Mouse (Mus musculus): ENCODE data around the gene Plekha6. TPM values are rescaled to one million over a fixed set of nuclear protein-coding genes. Genes with fewer than 3 reads are reported as not detected.

The Plekha6 gene
- total RNA-seq, 1 experiment from 2014 or later, result 3.5 TPM

- no peak for ATAC-seq (ENCODE audit: extremely low read depth, insufficient number of reproducible peaks, low FRiP score, poor library complexity, severe bottlenecking)
Measured at GRCm38 (mm10) chr1:133209036-133209435, 45.0 kb downstream of the Plekha6 start.

- ATAC-seq (ENCODE audit: extremely low read depth, insufficient number of reproducible peaks, low FRiP score, poor library complexity, severe bottlenecking), result no peak
Measured at GRCm38 (mm10) chr1:133209482-133209881, 45.5 kb downstream of the Plekha6 start.

- ATAC-seq (ENCODE audit: extremely low read depth, insufficient number of reproducible peaks, low FRiP score, poor library complexity, severe bottlenecking), result no peak
Measured at GRCm38 (mm10) chr1:133209901-133210516, 46.0 kb downstream of the Plekha6 start.

GRCm38 (mm10) chr1:133210766-133211165 is 46.8 kb downstream of the Plekha6 start:
- no peak for ATAC-seq (ENCODE audit: extremely low read depth, insufficient number of reproducible peaks, low FRiP score, poor library complexity, severe bottlenecking)

GRCm38 (mm10) chr1:133212273-133212672 is 48.3 kb downstream of the Plekha6 start:
- no peak for ATAC-seq (ENCODE audit: extremely low read depth, insufficient number of reproducible peaks, low FRiP score, poor library complexity, severe bottlenecking)

- no peak for ATAC-seq (ENCODE audit: extremely low read depth, insufficient number of reproducible peaks, low FRiP score, poor library complexity, severe bottlenecking)
Measured at GRCm38 (mm10) chr1:133213098-133213497, 49.1 kb downstream of the Plekha6 start.

- no peak for ATAC-seq (ENCODE audit: extremely low read depth, insufficient number of reproducible peaks, low FRiP score, poor library complexity, severe bottlenecking)
Measured at GRCm38 (mm10) chr1:133213901-133214300, 49.9 kb downstream of the Plekha6 start.

- ATAC-seq (ENCODE audit: extremely low read depth, insufficient number of reproducible peaks, low FRiP score, poor library complexity, severe bottlenecking), result no peak
Measured at GRCm38 (mm10) chr1:133214672-133215359, 50.8 kb downstream of the Plekha6 start.

GRCm38 (mm10) chr1:133215360-133215700 is 51.3 kb downstream of the Plekha6 start:
- no peak for ATAC-seq (ENCODE audit: extremely low read depth, insufficient number of reproducible peaks, low FRiP score, poor library complexity, severe bottlenecking)

GRCm38 (mm10) chr1:133215753-133216152 is 51.7 kb downstream of the Plekha6 start:
- ATAC-seq (ENCODE audit: extremely low read depth, insufficient number of reproducible peaks, low FRiP score, poor library complexity, severe bottlenecking), result no peak

- no peak for ATAC-seq (ENCODE audit: extremely low read depth, insufficient number of reproducible peaks, low FRiP score, poor library complexity, severe bottlenecking)
Measured at GRCm38 (mm10) chr1:133217031-133217430, 53.0 kb downstream of the Plekha6 start.

- ATAC-seq (ENCODE audit: extremely low read depth, insufficient number of reproducible peaks, low FRiP score, poor library complexity, severe bottlenecking), result no peak
Measured at GRCm38 (mm10) chr1:133219106-133219505, 55.1 kb downstream of the Plekha6 start.

- ATAC-seq (ENCODE audit: extremely low read depth, insufficient number of reproducible peaks, low FRiP score, poor library complexity, severe bottlenecking), result no peak
Measured at GRCm38 (mm10) chr1:133221459-133221858, 57.4 kb downstream of the Plekha6 start.

- ATAC-seq (ENCODE audit: extremely low read depth, insufficient number of reproducible peaks, low FRiP score, poor library complexity, severe bottlenecking), result no peak
Measured at GRCm38 (mm10) chr1:133222445-133222995, 58.5 kb downstream of the Plekha6 start.

GRCm38 (mm10) chr1:133224674-133225073 is 60.7 kb downstream of the Plekha6 start:
- ATAC-seq (ENCODE audit: extremely low read depth, insufficient number of reproducible peaks, low FRiP score, poor library complexity, severe bottlenecking), result no peak

- no peak for ATAC-seq (ENCODE audit: extremely low read depth, insufficient number of reproducible peaks, low FRiP score, poor library complexity, severe bottlenecking)
Measured at GRCm38 (mm10) chr1:133225137-133225536, 61.1 kb downstream of the Plekha6 start.

- ATAC-seq (ENCODE audit: extremely low read depth, insufficient number of reproducible peaks, low FRiP score, poor library complexity, severe bottlenecking), result no peak
Measured at GRCm38 (mm10) chr1:133225561-133225960, 61.6 kb downstream of the Plekha6 start.

- no peak for ATAC-seq (ENCODE audit: extremely low read depth, insufficient number of reproducible peaks, low FRiP score, poor library complexity, severe bottlenecking)
Measured at GRCm38 (mm10) chr1:133225963-133226660, 62.1 kb downstream of the Plekha6 start.

GRCm38 (mm10) chr1:133226928-133227327 is 62.9 kb downstream of the Plekha6 start:
- no peak for ATAC-seq (ENCODE audit: extremely low read depth, insufficient number of reproducible peaks, low FRiP score, poor library complexity, severe bottlenecking)

GRCm38 (mm10) chr1:133227378-133227777 is 63.4 kb downstream of the Plekha6 start:
- no peak for ATAC-seq (ENCODE audit: extremely low read depth, insufficient number of reproducible peaks, low FRiP score, poor library complexity, severe bottlenecking)

All from neutrophil, adult 5-6 weeks (primary cell).